Mouse (Mus musculus) stomach, postnatal 0 days (tissue): ENCODE data around the gene F2rl2. TPM values are rescaled to one million over a fixed set of nuclear protein-coding genes. Genes with fewer than 3 reads are reported as not detected.
A peak's percentile ranks its signal among the peaks of the same experiment; 100 is the strongest.

Experiments used
- ATAC-seq: fragments of 200-750 bp; cut with Nextera tagmentation; 2 replicates; pipeline ENCODE4 v1.8.0; 2017; ENCODE audit not compliant: low FRiP score, low TSS enrichment
- DNase-seq: peaks from one replicate; pipeline ENCODE4 v3.0.0-alpha.2; 2016; ENCODE audit warnings: low spot score
- H3K27ac ChIP-seq: fragments of 300-500 bp; sonication (generic); replicated peaks from 2 replicates; pipeline ENCODE4 v1.5.1; 2014; ENCODE audit warnings: mild to moderate bottlenecking, control low read depth
- H3K27me3 ChIP-seq: fragments of 300-500 bp; sonication (generic); 2 replicates; pipeline ENCODE4 v1.6.1; 2014; ENCODE audit warnings: low read length; ENCODE audit not compliant: control insufficient read depth, insufficient read depth
- H3K36me3 ChIP-seq: fragments of 300-500 bp; sonication (generic); 2 replicates; pipeline ENCODE4 v1.6.1; 2014; ENCODE audit warnings: low read length, mixed read lengths; ENCODE audit not compliant: control insufficient read depth, insufficient read depth
- H3K4me1 ChIP-seq: fragments of 300-500 bp; sonication (generic); replicated peaks from 2 replicates; pipeline ENCODE4 v1.6.1; 2014; ENCODE audit warnings: antibody characterized with exemption; ENCODE audit not compliant: control insufficient read depth, insufficient read depth
- H3K4me2 ChIP-seq: fragments of 300-500 bp; sonication (generic); replicated peaks from 2 replicates; pipeline ENCODE4 v1.6.1; 2014; ENCODE audit warnings: low read depth, mild to moderate bottlenecking, control low read depth, moderate library complexity
- H3K4me3 ChIP-seq: fragments of 300-500 bp; sonication (generic); 2 replicates; pipeline ENCODE4 v1.5.1; 2014; ENCODE audit warnings: low read depth, low read length, control low read depth
- H3K9ac ChIP-seq: fragments of 300-500 bp; sonication (generic); 2 replicates; pipeline ENCODE4 v1.6.1; 2014; ENCODE audit warnings: mild to moderate bottlenecking, low read length, control low read depth, mixed read lengths
- H3K9me3 ChIP-seq: fragments of 300-500 bp; sonication (generic); 2 replicates; pipeline ENCODE4 v1.6.1; 2016; ENCODE audit warnings: low read length; ENCODE audit not compliant: control insufficient read depth
- CTCF ChIP-seq: IDR thresholded peaks from 2 replicates; pipeline ENCODE4 v1.5.1; 2016; ENCODE audit warnings: antibody characterized with exemption, low read depth, mild to moderate bottlenecking, moderate library complexity
- EP300 ChIP-seq: optimal IDR thresholded peaks from 2 replicates; pipeline ENCODE3; 2016; ENCODE audit warnings: antibody characterized with exemption
- WGBS: fragments of 180-500 bp; shearing (Covaris S2); extraction: QIAGEN DNeasy Blood & Tissue Kit; methylation state at CpG from one replicate; pipeline ENCODE4 v1.1.7; 2014; 5-methylcytosine and 5-hydroxymethylcytosine counted together
- polyA plus RNA-seq: library from polyadenylated mRNA; unstranded; fragments of >200 nt; fragmentation: Nextera tagmentation; extraction: Ambion mirVana; gene quantifications from 2 replicates; pipeline ENCODE4 v1.2.1, GENCODE M21; 2015

The F2rl2 gene
- polyA plus RNA-seq, 1 experiment from 2014 or later: 0.21 TPM

DNA sequence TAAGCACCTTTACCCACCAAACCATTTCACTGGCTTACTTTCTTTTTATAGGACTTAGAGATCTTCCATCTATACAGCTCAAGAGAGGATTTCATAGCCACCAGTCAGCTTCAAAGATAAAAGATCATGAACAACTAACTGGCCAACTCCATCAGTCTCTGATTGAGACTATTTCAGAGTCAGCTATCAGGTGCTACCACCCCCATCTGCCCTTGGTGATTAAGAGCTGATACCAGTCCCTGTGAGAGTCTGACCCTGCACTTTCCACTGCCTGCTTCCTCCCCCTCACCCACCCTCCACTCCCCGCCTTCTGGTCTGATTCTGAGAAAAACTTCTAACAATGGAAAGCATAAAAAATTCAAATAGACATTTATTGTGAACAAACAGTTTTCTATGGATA, 8.1 kb upstream of the F2rl2 start:
- WGBS: 81% methylated on average over 1 of the region's 1 CpGs
- H3K4me1 ChIP-seq: no peaks in the 10 kb centered on the region
- no peaks in the 10 kb centered on the region for H3K36me3 ChIP-seq
- H3K9ac ChIP-seq: no peak overlapping the region
- TF ChIP-seq EP300 (no peak), CTCF (no peak)
- no peak overlapping the region for H3K4me3 ChIP-seq
- ATAC-seq (no peak), DNase-seq (no peak)
- no peaks in the 10 kb centered on the region for H3K27me3 ChIP-seq
- no peak overlapping the region for H3K27ac ChIP-seq
- H3K9me3 ChIP-seq: no peaks in the 10 kb centered on the region
- no peak overlapping the region for H3K4me2 ChIP-seq

DNA sequence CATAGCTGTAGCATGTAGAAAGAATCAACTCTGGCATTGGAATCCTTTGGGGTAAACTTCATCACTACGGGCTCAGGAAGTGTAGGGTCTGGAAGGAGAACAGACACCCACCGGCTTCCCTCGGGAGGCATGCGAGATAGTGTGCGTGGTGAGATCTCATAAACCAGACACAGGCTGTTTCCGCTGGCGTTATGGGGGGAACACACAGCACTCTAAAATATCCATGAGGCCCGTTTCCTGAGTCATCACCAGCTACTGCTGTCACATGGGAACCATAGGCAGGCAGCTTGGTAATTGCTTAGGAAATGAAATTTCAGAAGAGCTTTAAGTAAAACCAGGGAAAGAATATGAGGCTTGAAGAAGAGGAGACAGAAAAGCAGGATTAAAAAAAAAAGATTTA, 4.5 kb upstream of the F2rl2 start:
- Histone ChIP-seq H3K36me3 (no peaks in the 10 kb centered on the region), H3K27ac (no peak overlapping the region), H3K9ac (no peak overlapping the region), H3K4me3 (no peak overlapping the region), H3K4me1 (no peaks in the 10 kb centered on the region), H3K9me3 (no peaks in the 10 kb centered on the region), H3K27me3 (no peaks in the 10 kb centered on the region), H3K4me2 (no peak overlapping the region)
- DNase-seq: no peak
- TF ChIP-seq EP300 (no peak), CTCF (no peak)
- ATAC-seq: no peak
- WGBS: 90% methylated on average over 8 of the region's 8 CpGs

DNA sequence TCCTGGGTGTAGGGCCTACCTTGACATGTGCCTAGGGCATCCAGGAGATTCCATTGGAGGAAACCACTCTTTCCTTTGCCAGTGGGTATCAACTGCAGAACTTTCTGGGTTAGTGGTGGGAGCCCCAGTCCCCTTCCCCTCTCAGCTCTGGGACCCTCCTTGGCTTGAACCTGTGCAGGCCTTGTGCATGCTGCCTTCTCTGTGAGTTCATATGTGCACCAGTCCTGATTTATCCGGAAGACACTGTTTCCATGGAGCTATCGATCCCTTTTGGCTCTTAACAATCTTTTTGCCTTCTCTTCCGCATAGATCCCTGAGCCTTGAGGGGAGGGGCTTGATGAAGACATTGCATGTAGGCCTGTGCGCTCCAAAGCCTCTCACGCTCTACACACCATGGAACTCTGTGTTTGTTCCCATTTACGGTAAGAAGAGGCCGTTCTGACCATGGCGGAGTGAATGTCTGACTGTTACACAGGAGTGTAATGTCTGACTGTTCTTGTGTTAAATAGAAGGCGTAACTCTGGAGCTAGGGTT, 466 bp upstream of the F2rl2 start:
- 93% methylated on average over 9 of the region's 9 CpGs for WGBS

DNA sequence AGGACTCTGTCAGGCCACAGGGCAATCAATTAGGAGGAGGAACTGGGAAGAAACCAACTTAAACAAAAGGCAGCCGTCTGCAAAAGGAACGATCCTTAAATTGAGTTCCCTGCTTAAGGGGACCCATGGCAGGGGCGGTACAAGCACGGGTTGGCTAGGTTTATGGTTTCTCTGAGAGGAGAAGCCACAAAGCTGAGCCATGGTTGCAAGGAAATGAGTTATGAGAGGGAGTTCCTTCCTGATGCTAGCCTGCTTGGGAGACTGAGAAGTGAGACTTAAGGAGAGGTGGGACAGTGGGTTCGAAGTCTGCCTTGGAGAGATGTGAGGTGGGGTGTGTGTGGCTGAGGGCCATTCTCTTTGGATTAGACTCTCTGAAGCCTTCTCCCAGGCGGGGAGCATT, 1.2 kb downstream of the F2rl2 start:
- Histone ChIP-seq H3K27me3 (no peaks in the 10 kb centered on the region), H3K4me2 (no peak overlapping the region), H3K9me3 (no peaks in the 10 kb centered on the region), H3K27ac (no peak overlapping the region), H3K36me3 (no peaks in the 10 kb centered on the region), H3K4me3 (no peak overlapping the region), H3K4me1 (no peaks in the 10 kb centered on the region), H3K9ac (no peak overlapping the region)
- 36% methylated on average over 6 of the region's 6 CpGs for WGBS
- DNase-seq: no peak
- no peak for TF ChIP-seq CTCF
- no peak for TF ChIP-seq EP300
- no peak for ATAC-seq

More for the DNA sequence above, 466 bp upstream of the F2rl2 start:
- no peak overlapping the region for H3K9ac ChIP-seq
- H3K9me3 ChIP-seq: no peaks in the 10 kb centered on the region
- H3K27ac ChIP-seq: no peak overlapping the region
- no peak overlapping the region for H3K4me3 ChIP-seq
- ATAC-seq: no peak
- TF ChIP-seq EP300: no peak
- TF ChIP-seq CTCF: no peak
- H3K27me3 ChIP-seq: no peaks in the 10 kb centered on the region
- no peak for DNase-seq
- H3K4me2 ChIP-seq: no peak overlapping the region
- no peaks in the 10 kb centered on the region for H3K4me1 ChIP-seq
- H3K36me3 ChIP-seq: no peaks in the 10 kb centered on the region

DNA sequence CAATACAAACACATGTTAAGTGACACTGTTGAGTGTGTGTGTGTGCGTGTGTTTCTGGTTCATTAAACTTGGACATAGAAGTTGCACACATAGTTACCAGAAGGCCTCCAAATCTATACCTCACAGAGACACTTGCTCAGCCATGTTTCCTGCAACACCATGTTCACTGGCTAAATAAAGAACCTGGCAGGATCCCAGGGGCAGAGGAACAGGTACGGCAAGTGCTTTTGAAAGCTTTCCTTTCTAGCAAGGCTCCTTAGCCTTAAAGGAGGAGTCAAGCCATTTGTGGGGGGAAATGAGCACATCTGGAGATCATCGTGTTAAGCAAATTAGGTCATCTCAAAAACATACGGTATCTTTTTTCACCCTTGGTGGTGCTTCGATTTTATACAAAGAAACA, 6.7 kb downstream of the F2rl2 start:
- 47% methylated on average over 5 of the region's 5 CpGs for WGBS
- no peak for ATAC-seq
- Histone ChIP-seq H3K4me1 (no peaks in the 10 kb centered on the region), H3K27ac (no peak overlapping the region), H3K4me2 (no peak overlapping the region), H3K4me3 (no peak overlapping the region), H3K9ac (no peak overlapping the region), H3K27me3 (no peaks in the 10 kb centered on the region), H3K36me3 (no peaks in the 10 kb centered on the region), H3K9me3 (no peaks in the 10 kb centered on the region)
- no peak for TF ChIP-seq CTCF
- no peak for TF ChIP-seq EP300
- peak; percentile 45 for DNase-seq

DNA sequence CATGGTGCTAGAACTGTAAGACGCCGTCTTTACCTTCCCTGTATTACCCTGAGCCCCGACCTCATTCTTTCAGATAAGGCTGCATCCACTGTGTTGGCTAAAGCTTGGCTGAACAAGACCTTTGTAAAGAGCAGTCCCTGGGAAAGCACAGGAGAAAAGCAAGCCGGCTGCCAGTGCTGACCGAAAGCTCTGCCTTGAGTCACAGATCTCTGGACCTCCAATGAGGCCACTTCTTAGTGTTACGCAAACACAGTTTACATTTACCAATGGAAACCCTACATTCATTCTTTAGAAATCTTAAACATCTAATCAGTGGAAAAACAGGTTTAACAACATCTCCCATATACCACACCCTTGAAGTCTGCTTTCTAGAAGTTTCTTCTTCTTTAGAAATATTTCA, 8.9 kb downstream of the F2rl2 start:
- no peaks in the 10 kb centered on the region for H3K27me3 ChIP-seq
- no peak overlapping the region for H3K4me3 ChIP-seq
- H3K4me1 ChIP-seq: no peaks in the 10 kb centered on the region
- H3K36me3 ChIP-seq: no peaks in the 10 kb centered on the region
- ATAC-seq (peak; percentile 90), DNase-seq (peak; percentile 51)
- WGBS: 55% methylated on average over 6 of the region's 6 CpGs
- peak overlapping the region; percentile 15; the same call in 1 of the 2 replicates for H3K4me2 ChIP-seq
- H3K9ac ChIP-seq: no peak overlapping the region
- no peaks in the 10 kb centered on the region for H3K9me3 ChIP-seq
- TF ChIP-seq CTCF: no peak
- no peak for TF ChIP-seq EP300
- peak overlapping the region; percentile 82 for H3K27ac ChIP-seq
